Mouse (Mus musculus) midbrain, embryonic 10.5 days (tissue): ENCODE measurements at regions not wholly inside any gene's neighbourhood (a gene's known extent, or its start where the extent isn't known, plus 50 kb on each side); places are given as distances from the start of the nearest gene placed in this dataset.

Experiments used
- DNase-seq: peaks from one replicate; pipeline ENCODE4 v3.0.0-alpha.2; 2017; ENCODE audit warnings: low spot score
- H3K27ac ChIP-seq: fragments of 300-500 bp; sonication (generic); replicated peaks from 2 replicates; pipeline ENCODE4 v1.5.1; 2016; ENCODE audit warnings: mild to moderate bottlenecking
- H3K27me3 ChIP-seq: fragments of 300-500 bp; sonication (generic); 2 replicates; pipeline ENCODE4 v1.6.1; 2016; ENCODE audit warnings: low read depth, mild to moderate bottlenecking; ENCODE audit not compliant: poor library complexity, severe bottlenecking
- H3K36me3 ChIP-seq: fragments of 300-500 bp; sonication (generic); 2 replicates; pipeline ENCODE4 v1.6.1; 2016; ENCODE audit warnings: mild to moderate bottlenecking, moderate library complexity
- H3K4me1 ChIP-seq: fragments of 300-500 bp; sonication (generic); 2 replicates; pipeline ENCODE4 v1.6.1; 2016
- H3K4me3 ChIP-seq: fragments of 300-500 bp; sonication (generic); 2 replicates; pipeline ENCODE4 v1.5.1; 2016; ENCODE audit warnings: mild to moderate bottlenecking, moderate library complexity
- H3K9me3 ChIP-seq: fragments of 300-500 bp; sonication (generic); replicated peaks from 2 replicates; pipeline ENCODE4 v1.6.1; 2016; ENCODE audit warnings: mild to moderate bottlenecking
- WGBS: fragments of 180-500 bp; shearing (Covaris S2); methylation state at CpG from one replicate; pipeline ENCODE4 v1.1.7; 2016; 5-methylcytosine and 5-hydroxymethylcytosine counted together

GRCm38 (mm10) chr16:5829071-5829470 is 56.1 kb upstream of the Rbfox1 start:
- Histone ChIP-seq H3K36me3 (no peaks in the 10 kb centered on the region), H3K9me3 (no peaks in the 10 kb centered on the region), H3K4me1 (no peaks in the 10 kb centered on the region), H3K4me3 (no peak overlapping the region), H3K27ac (no peak overlapping the region), H3K27me3 (no peaks in the 10 kb centered on the region)
- WGBS: 79% methylated on average over 9 of the region's 9 CpGs
- DNase-seq: no peak

GRCm38 (mm10) chr16:5823316-5823715 is 61.8 kb upstream of the Rbfox1 start:
- Histone ChIP-seq H3K4me3 (no peak overlapping the region), H3K27ac (no peak overlapping the region), H3K36me3 (no peaks in the 10 kb centered on the region), H3K27me3 (no peaks in the 10 kb centered on the region), H3K4me1 (no peaks in the 10 kb centered on the region), H3K9me3 (no peaks in the 10 kb centered on the region)
- DNase-seq: no peak
- WGBS: 61% methylated on average over 1 of the region's 1 CpGs

GRCm38 (mm10) chr16:5817166-5817565 is 68.0 kb upstream of the Rbfox1 start:
- H3K4me1 ChIP-seq: peaks cover 7% of the 10 kb centered on the region
- H3K27ac ChIP-seq: no peak overlapping the region
- H3K36me3 ChIP-seq: no peaks in the 10 kb centered on the region
- H3K4me3 ChIP-seq: no peak overlapping the region
- H3K9me3 ChIP-seq: no peaks in the 10 kb centered on the region
- 35% methylated on average over 3 of the region's 3 CpGs for WGBS
- H3K27me3 ChIP-seq: no peaks in the 10 kb centered on the region
- DNase-seq: no peak

- Histone ChIP-seq H3K36me3 (no peaks in the 10 kb centered on the region), H3K9me3 (no peaks in the 10 kb centered on the region), H3K4me1 (peaks cover 17% of the 10 kb centered on the region), H3K4me3 (no peak overlapping the region), H3K27ac (no peak overlapping the region), H3K27me3 (no peaks in the 10 kb centered on the region)
- WGBS: 81% methylated on average over 2 of the region's 2 CpGs
- no peak for DNase-seq
These were observed 72.8 kb upstream of the Rbfox1 start for GRCm38 (mm10) chr16:5812245-5812820.

- WGBS: 51% methylated on average over 2 of the region's 2 CpGs
- no peaks in the 10 kb centered on the region for H3K36me3 ChIP-seq
- H3K4me3 ChIP-seq: no peak overlapping the region
- DNase-seq: no peak
- H3K27me3 ChIP-seq: no peaks in the 10 kb centered on the region
- H3K27ac ChIP-seq: no peak overlapping the region
- no peaks in the 10 kb centered on the region for H3K9me3 ChIP-seq
- peaks cover 14% of the 10 kb centered on the region for H3K4me1 ChIP-seq
These were observed 73.5 kb upstream of the Rbfox1 start for GRCm38 (mm10) chr16:5811654-5811992.

- Histone ChIP-seq H3K27me3 (no peaks in the 10 kb centered on the region), H3K4me3 (no peak overlapping the region), H3K27ac (no peak overlapping the region), H3K36me3 (no peaks in the 10 kb centered on the region), H3K9me3 (no peaks in the 10 kb centered on the region), H3K4me1 (peaks cover 14% of the 10 kb centered on the region)
- no peak for DNase-seq
- WGBS: 56% methylated on average over 10 of the region's 10 CpGs
These were observed 74.0 kb upstream of the Rbfox1 start for GRCm38 (mm10) chr16:5810986-5811653.

GRCm38 (mm10) chr16:5798188-5798587 is 87.0 kb upstream of the Rbfox1 start:
- no peaks in the 10 kb centered on the region for H3K4me1 ChIP-seq
- no peaks in the 10 kb centered on the region for H3K36me3 ChIP-seq
- H3K4me3 ChIP-seq: no peak overlapping the region
- no peak for DNase-seq
- WGBS: 70% methylated on average over 7 of the region's 7 CpGs
- H3K9me3 ChIP-seq: no peaks in the 10 kb centered on the region
- no peak overlapping the region for H3K27ac ChIP-seq
- H3K27me3 ChIP-seq: no peaks in the 10 kb centered on the region

- Histone ChIP-seq H3K4me3 (no peak overlapping the region), H3K4me1 (no peaks in the 10 kb centered on the region), H3K27me3 (no peaks in the 10 kb centered on the region), H3K9me3 (no peaks in the 10 kb centered on the region), H3K27ac (no peak overlapping the region), H3K36me3 (no peaks in the 10 kb centered on the region)
- WGBS: 56% methylated on average over 1 of the region's 1 CpGs
- no peak for DNase-seq
These were observed 92.9 kb upstream of the Rbfox1 start for GRCm38 (mm10) chr16:5792216-5792615.

GRCm38 (mm10) chr16:5790161-5790560 is 95.0 kb upstream of the Rbfox1 start:
- Histone ChIP-seq H3K27ac (no peak overlapping the region), H3K9me3 (no peaks in the 10 kb centered on the region), H3K36me3 (no peaks in the 10 kb centered on the region), H3K27me3 (no peaks in the 10 kb centered on the region), H3K4me1 (no peaks in the 10 kb centered on the region), H3K4me3 (no peak overlapping the region)
- no peak for DNase-seq
- WGBS: 85% methylated on average over 3 of the region's 3 CpGs

- Histone ChIP-seq H3K27ac (no peak overlapping the region), H3K27me3 (no peaks in the 10 kb centered on the region), H3K4me3 (no peak overlapping the region), H3K36me3 (no peaks in the 10 kb centered on the region), H3K9me3 (no peaks in the 10 kb centered on the region), H3K4me1 (no peaks in the 10 kb centered on the region)
- no peak for DNase-seq
These were observed 97.9 kb upstream of the Rbfox1 start for GRCm38 (mm10) chr16:5787206-5787605.

- Histone ChIP-seq H3K9me3 (no peaks in the 10 kb centered on the region), H3K27me3 (no peaks in the 10 kb centered on the region), H3K4me1 (no peaks in the 10 kb centered on the region), H3K36me3 (no peaks in the 10 kb centered on the region), H3K27ac (no peak overlapping the region), H3K4me3 (no peak overlapping the region)
- 87% methylated on average over 19 of the region's 19 CpGs for WGBS
- DNase-seq: no peak
These were observed 118.3 kb upstream of the Rbfox1 start for GRCm38 (mm10) chr16:5766771-5767421.

- Histone ChIP-seq H3K27me3 (no peaks in the 10 kb centered on the region), H3K4me1 (no peaks in the 10 kb centered on the region), H3K9me3 (no peaks in the 10 kb centered on the region), H3K4me3 (no peak overlapping the region), H3K36me3 (no peaks in the 10 kb centered on the region), H3K27ac (no peak overlapping the region)
- peak; percentile 48 for DNase-seq
- 37% methylated on average over 4 of the region's 4 CpGs for WGBS
These were observed 120.0 kb upstream of the Rbfox1 start for GRCm38 (mm10) chr16:5765143-5765542.

GRCm38 (mm10) chr16:5760821-5761220 is 124.3 kb upstream of the Rbfox1 start:
- Histone ChIP-seq H3K27ac (no peak overlapping the region), H3K27me3 (no peaks in the 10 kb centered on the region), H3K4me1 (0 out of 2 replicates have a peak, but pooled peaks cover 2% of the 10 kb centered on the region), H3K36me3 (no peaks in the 10 kb centered on the region), H3K4me3 (no peak overlapping the region), H3K9me3 (no peaks in the 10 kb centered on the region)
- WGBS: 88% methylated on average over 4 of the region's 4 CpGs
- DNase-seq: no peak
